Mouse (Mus musculus): ENCODE results near the gene Cbfa2t2. TPM values are rescaled to one million over a fixed set of nuclear protein-coding genes. Genes with fewer than 3 reads are reported as not detected.

Cbfa2t2 gene
- total and polyA plus RNA-seq, 2 experiments, result 4.3 to 7.3 TPM

GRCm38 (mm10) chr2:154495021-154495420 is 58.7 kb downstream of the Cbfa2t2 start:
- Histone ChIP-seq H3K27me3 (ENCODE audit: control insufficient read depth, insufficient read depth, low read length) (no peaks in the 10 kb centered on the region), H3K4me3 (ENCODE audit: insufficient read depth, low read depth, low read length) (no peak overlapping the region), H3K4me1 (ENCODE audit: control insufficient read depth, insufficient read depth, low read length) (no peaks in the 10 kb centered on the region; the same call in 1 of the 2 replicates), H3K79me2 (ENCODE audit: control insufficient read depth, insufficient read depth, low read length) (peaks cover 15% of the 10 kb centered on the region; the same call in 1 of the 2 replicates), H3K36me3 (ENCODE audit: control insufficient read depth, insufficient read depth, low read length) (no peaks in the 10 kb centered on the region), H3K27ac (replicated peaks; ENCODE audit: insufficient read depth, low read depth, low read length) (no peak overlapping the region), H3K9ac (ENCODE audit: low read depth, low read length) (no peak overlapping the region)
- DNase-seq (ENCODE audit: extremely low read depth, low read depth, low spot score), result no peak
- TF ChIP-seq POLR2A (IDR thresholded peaks at IDR 0.05; ENCODE audit: extremely low read depth, insufficient read depth, low read length) (no peak), CTCF (IDR thresholded peaks at IDR 0.05; ENCODE audit: low read depth, low read length) (no peak)
- 90% methylated on average over 4 of the region's 4 CpGs for WGBS

DNA sequence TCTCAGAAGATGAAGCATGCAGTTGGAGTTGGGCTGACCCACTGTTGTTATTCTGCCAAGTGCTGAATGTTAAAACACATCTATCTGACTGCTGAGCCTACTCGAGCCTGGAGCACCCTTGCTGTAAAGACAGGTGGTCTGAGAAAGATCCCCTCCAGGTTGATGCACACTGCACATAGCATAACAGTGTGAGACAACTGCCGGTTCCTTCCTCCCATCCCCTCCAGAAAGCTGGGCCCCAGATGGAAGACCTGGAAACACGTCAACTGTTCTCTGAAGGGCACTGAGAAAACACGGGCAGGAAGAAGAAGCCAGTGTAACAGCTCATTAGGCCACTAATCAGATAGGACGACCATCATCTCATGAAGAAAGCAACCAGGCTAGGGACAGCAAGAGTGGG is 62.3 kb downstream of the Cbfa2t2 start:
- peaks cover 11% of the 10 kb centered on the region for H3K36me3 ChIP-seq (ENCODE audit: control insufficient read depth, insufficient read depth, low read length)
- peaks cover 11% of the 10 kb centered on the region; the same call in 1 of the 2 replicates for H3K79me2 ChIP-seq (ENCODE audit: control insufficient read depth, insufficient read depth, low read length)
- H3K4me1 ChIP-seq (ENCODE audit: control insufficient read depth, insufficient read depth, low read length), result no peaks in the 10 kb centered on the region
- no peak for DNase-seq (ENCODE audit: extremely low read depth, low read depth, low spot score)
- no peaks in the 10 kb centered on the region for H3K27me3 ChIP-seq (ENCODE audit: control insufficient read depth, insufficient read depth, low read length)
- no peak overlapping the region for H3K4me3 ChIP-seq (ENCODE audit: insufficient read depth, low read depth, low read length)
- H3K9ac ChIP-seq (ENCODE audit: low read depth, low read length), result no peak overlapping the region
- H3K27ac ChIP-seq (replicated peaks; ENCODE audit: insufficient read depth, low read depth, low read length), result no peak overlapping the region
- TF ChIP-seq CTCF (IDR thresholded peaks at IDR 0.05; ENCODE audit: low read depth, low read length), result no peak
- no peak for TF ChIP-seq POLR2A (IDR thresholded peaks at IDR 0.05; ENCODE audit: extremely low read depth, insufficient read depth, low read length)
- WGBS, result 56% methylated on average over 5 of the region's 5 CpGs

GRCm38 (mm10) chr2:154499717-154500247 is 63.5 kb downstream of the Cbfa2t2 start:
- H3K4me1 ChIP-seq (ENCODE audit: control insufficient read depth, insufficient read depth, low read length), result no peaks in the 10 kb centered on the region
- H3K27me3 ChIP-seq (ENCODE audit: control insufficient read depth, insufficient read depth, low read length), result no peaks in the 10 kb centered on the region
- peaks cover 15% of the 10 kb centered on the region for H3K36me3 ChIP-seq (ENCODE audit: control insufficient read depth, insufficient read depth, low read length)
- TF ChIP-seq POLR2A (IDR thresholded peaks at IDR 0.05; ENCODE audit: extremely low read depth, insufficient read depth, low read length), result no peak
- no peak for TF ChIP-seq CTCF (IDR thresholded peaks at IDR 0.05; ENCODE audit: low read depth, low read length)
- H3K27ac ChIP-seq (replicated peaks; ENCODE audit: insufficient read depth, low read depth, low read length), result no peak overlapping the region
- peaks cover 11% of the 10 kb centered on the region; the same call in 1 of the 2 replicates for H3K79me2 ChIP-seq (ENCODE audit: control insufficient read depth, insufficient read depth, low read length)
- no peak overlapping the region for H3K4me3 ChIP-seq (ENCODE audit: insufficient read depth, low read depth, low read length)
- no peak overlapping the region for H3K9ac ChIP-seq (ENCODE audit: low read depth, low read length)
- DNase-seq (ENCODE audit: extremely low read depth, low read depth, low spot score), result no peak
- 98% methylated on average over 2 of the region's 2 CpGs for WGBS

DNA sequence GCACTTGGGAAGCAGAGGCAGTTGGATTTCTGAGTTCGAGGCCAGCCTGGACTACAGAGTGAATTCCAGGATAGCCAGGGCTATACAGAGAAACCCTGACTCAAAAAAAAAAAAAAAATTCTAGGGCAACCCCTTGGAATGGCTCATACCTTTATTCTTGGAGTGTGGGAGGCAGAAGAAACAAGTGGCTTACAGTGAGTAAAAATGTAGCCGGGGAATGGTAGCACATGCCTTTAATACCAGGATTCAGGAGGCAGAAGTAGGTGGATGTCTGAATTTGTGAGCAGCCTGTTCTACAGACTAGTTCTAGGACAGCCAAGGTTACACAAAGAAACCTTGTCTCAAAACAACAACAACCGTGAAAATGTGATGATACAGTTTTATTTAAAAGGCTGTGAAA is 64.5 kb downstream of the Cbfa2t2 start:
- 98% methylated on average over 3 of the region's 3 CpGs for WGBS
- Histone ChIP-seq H3K9ac (ENCODE audit: low read depth, low read length) (no peak overlapping the region), H3K4me3 (ENCODE audit: insufficient read depth, low read depth, low read length) (no peak overlapping the region), H3K79me2 (ENCODE audit: control insufficient read depth, insufficient read depth, low read length) (peaks cover 8% of the 10 kb centered on the region; the same call in 1 of the 2 replicates), H3K27me3 (ENCODE audit: control insufficient read depth, insufficient read depth, low read length) (no peaks in the 10 kb centered on the region), H3K36me3 (ENCODE audit: control insufficient read depth, insufficient read depth, low read length) (peaks cover 16% of the 10 kb centered on the region), H3K4me1 (ENCODE audit: control insufficient read depth, insufficient read depth, low read length) (no peaks in the 10 kb centered on the region), H3K27ac (replicated peaks; ENCODE audit: insufficient read depth, low read depth, low read length) (no peak overlapping the region)
- no peak for DNase-seq (ENCODE audit: extremely low read depth, low read depth, low spot score)
- TF ChIP-seq POLR2A (IDR thresholded peaks at IDR 0.05; ENCODE audit: extremely low read depth, insufficient read depth, low read length), result no peak
- no peak for TF ChIP-seq CTCF (IDR thresholded peaks at IDR 0.05; ENCODE audit: low read depth, low read length)

DNA sequence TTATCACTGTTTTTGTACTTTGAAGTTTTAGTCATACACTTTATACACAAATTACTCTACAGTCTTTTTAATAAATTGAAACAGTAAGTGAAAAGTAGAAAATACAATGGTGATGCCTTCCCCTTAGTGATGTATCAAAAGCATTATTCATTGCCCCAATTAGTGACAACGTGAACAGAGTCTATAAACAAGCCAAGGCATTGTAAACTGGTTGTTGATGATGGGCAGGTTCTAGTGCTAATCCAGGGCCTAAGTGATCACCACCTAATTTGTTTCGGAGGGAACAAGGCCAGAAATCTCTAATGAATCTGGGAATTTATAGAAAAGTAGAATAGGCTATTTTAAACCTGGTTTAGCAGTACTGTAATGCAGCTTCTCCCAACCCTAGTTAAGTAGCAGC is 70.8 kb downstream of the Cbfa2t2 start:
- no peak for DNase-seq (ENCODE audit: extremely low read depth, low read depth, low spot score)
- no peaks in the 10 kb centered on the region for H3K79me2 ChIP-seq (ENCODE audit: control insufficient read depth, insufficient read depth, low read length)
- no peak overlapping the region for H3K4me3 ChIP-seq (ENCODE audit: insufficient read depth, low read depth, low read length)
- no peak overlapping the region for H3K9ac ChIP-seq (ENCODE audit: low read depth, low read length)
- H3K36me3 ChIP-seq (ENCODE audit: control insufficient read depth, insufficient read depth, low read length), result peaks cover 19% of the 10 kb centered on the region
- no peak overlapping the region for H3K27ac ChIP-seq (replicated peaks; ENCODE audit: insufficient read depth, low read depth, low read length)
- no peaks in the 10 kb centered on the region for H3K27me3 ChIP-seq (ENCODE audit: control insufficient read depth, insufficient read depth, low read length)
- TF ChIP-seq CTCF (IDR thresholded peaks at IDR 0.05; ENCODE audit: low read depth, low read length), result no peak
- TF ChIP-seq POLR2A (IDR thresholded peaks at IDR 0.05; ENCODE audit: extremely low read depth, insufficient read depth, low read length), result no peak
- 71% methylated on average over 2 of the region's 2 CpGs for WGBS
- H3K4me1 ChIP-seq (ENCODE audit: control insufficient read depth, insufficient read depth, low read length), result peaks cover 4% of the 10 kb centered on the region

DNA sequence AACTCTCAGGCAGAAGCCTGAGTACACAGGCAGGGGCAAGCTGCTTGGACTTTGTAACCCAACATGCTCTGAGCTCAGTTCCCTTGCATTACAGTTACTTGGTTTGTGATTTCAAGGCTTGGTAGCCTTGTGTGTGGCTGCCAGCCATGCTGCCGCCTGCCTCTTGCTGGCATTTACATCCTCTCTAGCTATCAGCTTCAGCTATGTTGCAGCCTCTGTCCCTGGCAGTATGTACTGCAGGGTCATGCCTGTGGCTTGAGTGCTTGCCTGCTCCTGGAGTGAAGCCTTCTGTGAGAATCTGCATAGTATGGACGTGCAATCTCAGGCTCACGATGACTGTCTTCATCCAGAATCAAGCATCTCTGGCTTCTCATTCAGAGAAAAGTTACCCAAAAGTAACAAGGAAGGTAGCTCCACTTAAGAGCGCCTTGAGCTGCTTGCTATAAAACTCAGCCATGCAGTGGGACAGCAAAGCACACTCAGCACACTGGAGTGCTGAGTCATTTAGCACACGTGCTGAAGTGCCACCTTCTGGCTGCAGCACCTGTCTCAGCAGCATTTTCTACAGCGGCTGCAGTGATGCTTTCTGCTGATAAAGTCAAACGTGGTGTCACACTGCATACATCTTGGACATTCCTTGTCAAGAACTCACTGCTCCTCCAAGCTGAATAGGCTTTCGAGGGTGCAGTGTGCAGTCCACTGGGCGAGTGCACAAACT is 71.4 kb downstream of the Cbfa2t2 start:
- no peaks in the 10 kb centered on the region for H3K79me2 ChIP-seq (ENCODE audit: control insufficient read depth, insufficient read depth, low read length)
- peak; percentile 49 for TF ChIP-seq CTCF (IDR thresholded peaks at IDR 0.05; ENCODE audit: low read depth, low read length)
- no peak for TF ChIP-seq POLR2A (IDR thresholded peaks at IDR 0.05; ENCODE audit: extremely low read depth, insufficient read depth, low read length)
- no peaks in the 10 kb centered on the region for H3K27me3 ChIP-seq (ENCODE audit: control insufficient read depth, insufficient read depth, low read length)
- peaks cover 21% of the 10 kb centered on the region for H3K36me3 ChIP-seq (ENCODE audit: control insufficient read depth, insufficient read depth, low read length)
- H3K4me3 ChIP-seq (ENCODE audit: insufficient read depth, low read depth, low read length), result no peak overlapping the region
- no peak overlapping the region for H3K9ac ChIP-seq (ENCODE audit: low read depth, low read length)
- no peak overlapping the region for H3K27ac ChIP-seq (replicated peaks; ENCODE audit: insufficient read depth, low read depth, low read length)
- peaks cover 4% of the 10 kb centered on the region for H3K4me1 ChIP-seq (ENCODE audit: control insufficient read depth, insufficient read depth, low read length)
- DNase-seq (ENCODE audit: extremely low read depth, low read depth, low spot score), result peak; percentile 75
- 50% methylated on average over 9 of the region's 9 CpGs for WGBS

Measured in liver, adult 2 months (tissue).